Comparison of ENCODE assay signal across 8 mouse cellular contexts in genomic region chr9:108936418-108937364, GRCm38 (mm10). TPM values are rescaled to one million over a fixed set of nuclear protein-coding genes. Genes with fewer than 3 reads are reported as not detected.
DNase-seq lines count a peak whose midpoint lies in the region; ATAC-seq lines count a peak whose summit lies in the region.

Uqcrc1 (plus strand) TSS chr9:108936633.

- DNase-seq in adipocyte (ENCODE audit: low spot score): peak; percentile 97
- DNase-seq in embryo, embryonic 10 days (ENCODE audit: low spot score): peak; percentile 98
- DNase-seq in gastrocnemius, postnatal 10 days: peak; percentile 97
- DNase-seq in induced T-regulatory cell, adult 2 months (ENCODE audit: low read depth): peak; percentile 100
- DNase-seq in left cerebral cortex, adult 9 months (ENCODE audit: low spot score in 2 of 2): peak; percentile 85 to 94
- DNase-seq in right cerebral cortex, postnatal 14 days: peak; percentile 99
- DNase-seq in urinary bladder, postnatal 36 days (ENCODE audit: low spot score in 2 of 2): peak; percentile 90 to 94

- peak; percentile 91 for ATAC-seq in megakaryocyte progenitor cell, adult 5-6 weeks (replicated peaks; ENCODE audit: poor library complexity)

RNA-seq across cellular contexts. Expression of gene Uqcrc1, which starts in this region (rescaled TPM):
- 100 to 1,000 TPM; 676 to 836 TPM for total RNA-seq in gastrocnemius, postnatal 10 days (2021)
- 144 and 157 TPM in 2 replicates for total RNA-seq in megakaryocyte progenitor cell, adult 5-6 weeks (2015)
- total RNA-seq in megakaryocyte progenitor cell, adult 5-6 weeks (2017): 256 and 338 TPM in 2 replicates

Comparison
In these comparisons a context has a peak if more than half of its experiments do, and no peak if none do; other contexts are left out.
1. Peak in every context shown above with its lines: DNase-seq and ATAC-seq.